Mouse (Mus musculus): Measurements from ENCODE around the gene Pnldc1. TPM values are rescaled to one million over a fixed set of nuclear protein-coding genes. Genes with fewer than 3 reads are reported as not detected.

Pnldc1 gene
- polyA plus RNA-seq, 1 experiment from 2014 or later = 1.9 TPM

- peak; percentile 83 for ATAC-seq (ENCODE audit: low read depth)
- WGBS = 41% methylated on average over 16 of the region's 16 CpGs
Measured at GRCm38 (mm10) chr17:12872275-12873028, 37.6 kb downstream of the Pnldc1 start.

DNA sequence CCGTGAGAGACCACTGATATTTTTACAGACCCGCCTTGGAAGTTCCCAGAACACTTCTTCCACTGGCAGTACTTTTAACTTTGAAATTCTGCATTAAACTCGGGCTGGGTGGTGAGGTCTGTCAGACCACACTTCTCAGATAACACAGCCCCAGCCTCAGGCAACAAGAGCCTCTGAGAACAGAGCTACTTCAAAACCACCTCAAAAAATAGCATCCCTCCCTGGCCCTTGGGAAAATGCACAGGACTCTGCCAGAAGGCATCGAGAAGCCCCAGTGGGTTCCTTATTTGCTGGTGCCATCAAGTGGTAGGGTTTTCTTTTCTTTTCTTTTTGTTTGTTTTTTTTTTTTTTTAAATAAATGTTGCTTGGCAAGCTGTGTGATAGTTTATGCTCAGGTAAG lies 41.4 kb downstream of the Pnldc1 start:
- peaks cover 14% of the 10 kb centered on the region; the same call in 1 of the 2 replicates for H3K4me1 ChIP-seq (replicated peaks)
- H3K9ac ChIP-seq = no peak overlapping the region
- no peak overlapping the region for H3K4me3 ChIP-seq
- no peaks in the 10 kb centered on the region for H3K36me3 ChIP-seq
- H3K4me2 ChIP-seq = no peak overlapping the region
- no peaks in the 10 kb centered on the region for H3K9me3 ChIP-seq
- no peak overlapping the region for H3K27ac ChIP-seq (replicated peaks)
- H3K27me3 ChIP-seq = no peaks in the 10 kb centered on the region
- WGBS = 47% methylated on average over 4 of the region's 4 CpGs
- ATAC-seq (ENCODE audit: low read depth) = no peak

More at GRCm38 (mm10) chr17:12872275-12873028, 37.6 kb downstream of the Pnldc1 start:
- Histone ChIP-seq H3K27ac (replicated peaks) (peak overlapping the region; percentile 29; the same call in 1 of the 2 replicates), H3K9ac (no peak overlapping the region), H3K4me2 (0 out of 2 replicates have a peak overlapping the region, but pooled peaks have one; percentile 13), H3K27me3 (no peaks in the 10 kb centered on the region), H3K4me1 (replicated peaks) (peaks cover 14% of the 10 kb centered on the region; the same call in 1 of the 2 replicates), H3K4me3 (no peak overlapping the region), H3K9me3 (no peaks in the 10 kb centered on the region), H3K36me3 (no peaks in the 10 kb centered on the region)

DNA sequence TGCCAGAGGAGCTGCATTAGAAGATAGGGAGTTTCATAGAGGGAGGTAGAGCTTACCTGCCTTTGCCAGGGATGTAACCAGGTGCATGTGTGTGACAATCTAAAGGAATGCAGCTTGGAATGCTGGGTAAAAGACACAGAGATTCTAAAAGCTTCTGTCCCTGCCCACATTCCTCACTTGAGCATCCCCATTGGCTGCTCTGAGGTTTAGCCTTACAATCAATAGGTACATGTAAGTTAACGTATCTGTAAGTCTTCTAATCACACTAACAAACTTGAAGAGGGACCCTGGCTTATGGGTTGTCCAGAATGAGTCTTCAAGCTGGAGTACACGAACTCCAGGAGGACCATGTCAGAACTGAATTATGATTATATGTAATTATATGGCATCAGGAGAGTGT lies 42.0 kb downstream of the Pnldc1 start, which contains the start of gene Mas1:
Gene Mas1, minus strand, starts transcription at position 101 of the 400 bp plus-strand sequence.
- WGBS = 58% methylated on average over 2 of the region's 2 CpGs
- H3K27ac ChIP-seq (replicated peaks) = no peak within 1 kb of the TSS

GRCm38 (mm10) chr17:12866853-12867252 lies 43.2 kb downstream of the Pnldc1 start:
- Histone ChIP-seq H3K9me3 (no peaks in the 10 kb centered on the region), H3K4me1 (replicated peaks) (peaks cover 5% of the 10 kb centered on the region; the same call in 1 of the 2 replicates), H3K27me3 (no peaks in the 10 kb centered on the region), H3K27ac (replicated peaks) (no peak overlapping the region), H3K4me2 (no peak overlapping the region), H3K36me3 (no peaks in the 10 kb centered on the region), H3K9ac (no peak overlapping the region), H3K4me3 (no peak overlapping the region)
- ATAC-seq (ENCODE audit: low read depth) = no peak
- 89% methylated on average over 10 of the region's 10 CpGs for WGBS

More for the DNA sequence above, 42.0 kb downstream of the Pnldc1 start, which contains the start of gene Mas1:
- ATAC-seq (ENCODE audit: low read depth) = no peak
- H3K4me3 ChIP-seq = no peak within 1 kb of the TSS
- H3K4me2 ChIP-seq = no peak within 1 kb of the TSS
- H3K27me3 ChIP-seq = no peaks in the 10 kb centered on the region
- no peaks in the 10 kb centered on the region for H3K9me3 ChIP-seq
- no peak within 1 kb of the TSS for H3K9ac ChIP-seq
- peaks cover 14% of the 10 kb centered on the region; the same call in 1 of the 2 replicates for H3K4me1 ChIP-seq (replicated peaks)
- H3K36me3 ChIP-seq = no peaks in the 10 kb centered on the region

GRCm38 (mm10) chr17:12865407-12865806 lies 44.6 kb downstream of the Pnldc1 start:
- Histone ChIP-seq H3K4me2 (no peak overlapping the region), H3K4me1 (replicated peaks) (no peaks in the 10 kb centered on the region), H3K9me3 (no peaks in the 10 kb centered on the region), H3K27me3 (no peaks in the 10 kb centered on the region), H3K9ac (no peak overlapping the region), H3K4me3 (no peak overlapping the region), H3K36me3 (no peaks in the 10 kb centered on the region), H3K27ac (replicated peaks) (no peak overlapping the region)
- 79% methylated on average over 3 of the region's 3 CpGs for WGBS
- no peak for ATAC-seq (ENCODE audit: low read depth)

DNA sequence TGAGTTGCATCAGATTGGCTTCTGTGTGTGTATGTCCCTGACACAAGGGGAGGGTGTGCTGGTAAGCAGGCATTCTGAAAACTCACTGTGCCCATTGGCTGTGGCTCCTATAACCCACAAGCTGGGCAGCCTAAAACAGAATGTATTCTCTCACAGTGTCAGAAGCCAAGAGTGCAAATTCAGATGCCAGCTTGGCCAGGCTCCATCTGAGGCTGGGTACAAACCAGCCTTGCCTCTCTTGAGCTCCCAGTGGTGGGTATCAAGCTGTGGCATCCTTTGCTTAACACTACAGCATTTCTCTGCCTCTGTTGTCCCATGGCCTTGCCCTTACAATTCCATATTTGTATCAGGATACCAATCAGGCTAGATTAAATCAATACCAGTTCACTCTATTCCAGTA lies 45.9 kb downstream of the Pnldc1 start:
- no peak for ATAC-seq (ENCODE audit: low read depth)
- Histone ChIP-seq H3K27me3 (no peaks in the 10 kb centered on the region), H3K27ac (replicated peaks) (no peak overlapping the region), H3K36me3 (no peaks in the 10 kb centered on the region), H3K4me1 (replicated peaks) (no peaks in the 10 kb centered on the region), H3K9me3 (no peaks in the 10 kb centered on the region), H3K9ac (no peak overlapping the region), H3K4me2 (no peak overlapping the region), H3K4me3 (no peak overlapping the region)

DNA sequence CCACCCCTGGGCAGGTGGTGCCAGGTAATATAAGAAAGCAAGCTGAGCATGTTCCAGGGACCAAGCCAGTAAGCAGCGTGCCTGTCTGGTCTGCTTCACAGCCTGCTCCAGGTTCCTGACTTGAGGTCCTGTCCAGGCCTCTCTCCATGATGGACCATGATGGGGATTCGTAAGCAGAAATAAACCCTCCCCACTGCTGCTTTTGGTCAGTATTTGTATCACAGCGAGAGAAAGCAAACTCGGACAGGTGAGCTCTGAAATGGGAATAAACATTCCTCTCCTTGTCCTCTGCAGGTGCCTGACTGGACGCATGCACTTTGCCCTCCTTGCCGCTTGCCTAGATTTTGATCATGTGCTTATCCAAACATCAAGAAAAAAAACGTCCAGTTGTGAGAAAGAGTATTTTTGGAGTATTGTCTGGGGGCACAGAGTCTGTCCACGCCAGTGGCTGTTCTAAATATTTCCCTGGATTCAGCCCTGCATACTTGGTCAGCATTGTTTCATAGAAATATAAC lies 51.0 kb downstream of the Pnldc1 start:
- ATAC-seq (ENCODE audit: low read depth) = no peak
- Histone ChIP-seq H3K27ac (replicated peaks) (no peak overlapping the region), H3K4me2 (no peak overlapping the region), H3K4me3 (no peak overlapping the region), H3K36me3 (no peaks in the 10 kb centered on the region), H3K9me3 (no peaks in the 10 kb centered on the region), H3K9ac (no peak overlapping the region), H3K4me1 (replicated peaks) (no peaks in the 10 kb centered on the region), H3K27me3 (no peaks in the 10 kb centered on the region)
- WGBS = 83% methylated on average over 8 of the region's 8 CpGs

- ATAC-seq (ENCODE audit: low read depth) = no peak
Measured at GRCm38 (mm10) chr17:12858072-12858471, 52.0 kb downstream of the Pnldc1 start.

GRCm38 (mm10) chr17:12857395-12857794 lies 52.6 kb downstream of the Pnldc1 start:
- Histone ChIP-seq H3K4me2 (no peak overlapping the region), H3K9me3 (no peaks in the 10 kb centered on the region), H3K36me3 (no peaks in the 10 kb centered on the region), H3K27ac (replicated peaks) (no peak overlapping the region), H3K27me3 (no peaks in the 10 kb centered on the region), H3K4me3 (no peak overlapping the region), H3K4me1 (replicated peaks) (no peaks in the 10 kb centered on the region), H3K9ac (no peak overlapping the region)
- WGBS = 67% methylated on average over 3 of the region's 3 CpGs
- ATAC-seq (ENCODE audit: low read depth) = no peak

More at GRCm38 (mm10) chr17:12858072-12858471, 52.0 kb downstream of the Pnldc1 start:
- Histone ChIP-seq H3K27me3 (no peaks in the 10 kb centered on the region), H3K4me3 (no peak overlapping the region), H3K9ac (no peak overlapping the region), H3K9me3 (no peaks in the 10 kb centered on the region), H3K36me3 (no peaks in the 10 kb centered on the region), H3K4me2 (no peak overlapping the region), H3K4me1 (replicated peaks) (no peaks in the 10 kb centered on the region), H3K27ac (replicated peaks) (no peak overlapping the region)
- WGBS = 43% methylated on average over 4 of the region's 4 CpGs

DNA sequence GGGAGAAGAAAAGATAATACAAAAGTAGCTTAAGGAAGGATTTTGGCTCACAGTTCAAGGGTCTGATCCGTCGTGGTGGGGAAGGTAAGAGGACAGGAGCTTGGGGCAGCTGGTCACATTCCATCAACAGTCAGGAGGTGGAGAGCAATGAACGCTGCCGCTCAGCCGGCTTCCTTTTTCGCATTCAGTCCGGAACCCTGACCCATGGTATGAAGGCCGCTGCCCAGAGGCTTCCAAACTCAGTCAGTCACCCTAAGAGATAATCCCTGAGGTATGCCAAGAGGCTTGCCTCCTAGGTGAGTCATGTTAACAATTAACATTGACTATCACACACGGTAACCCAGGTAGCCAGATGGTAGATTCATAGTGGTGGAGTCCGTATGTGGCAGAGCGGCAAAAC lies 55.6 kb downstream of the Pnldc1 start:
- no peak overlapping the region for H3K27ac ChIP-seq (replicated peaks)
- H3K4me3 ChIP-seq = no peak overlapping the region
- H3K9ac ChIP-seq = no peak overlapping the region
- no peaks in the 10 kb centered on the region for H3K4me1 ChIP-seq (replicated peaks)
- H3K27me3 ChIP-seq = no peaks in the 10 kb centered on the region
- H3K4me2 ChIP-seq = no peak overlapping the region
- H3K9me3 ChIP-seq = no peaks in the 10 kb centered on the region
- ATAC-seq (ENCODE audit: low read depth) = no peak
- 94% methylated on average over 11 of the region's 11 CpGs for WGBS
- no peaks in the 10 kb centered on the region for H3K36me3 ChIP-seq

GRCm38 (mm10) chr17:12853821-12854220 lies 56.2 kb downstream of the Pnldc1 start:
- Histone ChIP-seq H3K27me3 (no peaks in the 10 kb centered on the region), H3K36me3 (no peaks in the 10 kb centered on the region), H3K9ac (no peak overlapping the region), H3K4me3 (no peak overlapping the region), H3K4me2 (no peak overlapping the region), H3K4me1 (replicated peaks) (no peaks in the 10 kb centered on the region), H3K27ac (replicated peaks) (no peak overlapping the region), H3K9me3 (no peaks in the 10 kb centered on the region)
- WGBS = 78% methylated on average over 2 of the region's 2 CpGs
- no peak for ATAC-seq (ENCODE audit: low read depth)

- Histone ChIP-seq H3K9me3 (no peaks in the 10 kb centered on the region), H3K36me3 (no peaks in the 10 kb centered on the region), H3K27ac (replicated peaks) (no peak overlapping the region), H3K4me1 (replicated peaks) (no peaks in the 10 kb centered on the region), H3K9ac (no peak overlapping the region), H3K27me3 (no peaks in the 10 kb centered on the region), H3K4me2 (no peak overlapping the region), H3K4me3 (no peak overlapping the region)
- no peak for ATAC-seq (ENCODE audit: low read depth)
- 73% methylated on average over 11 of the region's 11 CpGs for WGBS
Measured at GRCm38 (mm10) chr17:12851689-12852088, 58.3 kb downstream of the Pnldc1 start.

Measured in neural tube, embryonic 13.5 days (tissue).